Mouse (Mus musculus): ENCODE measurements around the gene Slc44a5. TPM values are rescaled to one million over a fixed set of nuclear protein-coding genes. Genes with fewer than 3 reads are reported as not detected.

Slc44a5 gene
- polyA plus RNA-seq, 1 experiment = 0.11 TPM

DNA sequence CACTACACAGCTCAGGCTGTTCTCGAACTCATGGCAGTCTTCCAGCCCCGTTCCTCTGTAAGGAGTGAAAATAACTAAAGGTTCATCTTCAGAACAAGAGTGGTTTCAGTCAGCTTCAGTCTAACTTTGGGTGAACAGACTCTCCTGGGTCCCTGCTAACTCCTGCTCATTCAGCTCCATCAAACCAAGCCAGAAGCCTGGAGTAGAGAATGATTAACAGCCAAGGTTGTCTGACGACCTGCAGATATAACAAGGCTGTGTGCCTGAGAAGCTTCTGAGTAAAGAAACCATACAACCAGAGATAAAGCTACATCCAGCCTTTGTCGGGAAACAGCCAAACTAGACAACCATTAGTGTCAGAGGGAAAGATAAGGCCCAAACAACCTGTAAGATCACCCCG lies 5.8 kb upstream of the Slc44a5 start:
- Histone ChIP-seq H3K4me1 (ENCODE audit: control insufficient read depth, insufficient read depth, insufficient read length) (no peaks in the 10 kb centered on the region), H3K27ac (ENCODE audit: insufficient read depth, low read length) (no peak overlapping the region), H3K27me3 (ENCODE audit: control insufficient read depth, insufficient read depth, low read length) (no peaks in the 10 kb centered on the region), H3K36me3 (ENCODE audit: control insufficient read depth, insufficient read depth, low read length) (no peaks in the 10 kb centered on the region), H3K4me3 (ENCODE audit: extremely low read depth, insufficient read depth, insufficient read length) (no peak overlapping the region)
- TF ChIP-seq CTCF (IDR thresholded peaks at IDR 0.05; ENCODE audit: extremely low read depth, insufficient read depth, insufficient read length, insufficient replicate concordance) (no peak), POLR2A (IDR thresholded peaks at IDR 0.05; ENCODE audit: low read depth, low read length) (no peak)
- no peak for DNase-seq (ENCODE audit: low read depth in 1 of 2, low spot score in 2 of 2)
- 83% methylated on average over 5 of the region's 5 CpGs for WGBS

DNA sequence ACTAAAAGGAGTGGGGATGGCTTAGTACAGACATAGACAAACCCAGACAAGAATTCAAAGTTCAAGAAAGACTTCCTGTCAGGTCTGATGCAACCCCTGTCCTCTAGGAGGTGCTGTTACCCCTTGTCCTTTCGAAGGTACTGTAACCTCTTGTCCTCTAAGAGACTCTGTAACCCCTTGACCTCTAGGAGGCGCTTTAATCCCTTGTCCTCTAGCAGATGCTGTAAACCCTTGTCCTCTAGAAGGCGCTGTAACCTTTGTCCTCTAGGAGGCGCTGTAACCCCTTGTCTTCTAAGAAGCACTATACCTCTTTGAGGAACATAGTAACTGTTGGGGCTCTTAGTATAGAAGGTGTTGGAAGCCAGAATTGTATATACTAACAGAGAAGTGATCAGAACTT lies 4.7 kb upstream of the Slc44a5 start:
- no peak overlapping the region for H3K4me3 ChIP-seq (ENCODE audit: extremely low read depth, insufficient read depth, insufficient read length)
- no peak overlapping the region for H3K27ac ChIP-seq (ENCODE audit: insufficient read depth, low read length)
- peak in 1 of 2 experiments; percentile 23 for DNase-seq (ENCODE audit: low read depth in 1 of 2, low spot score in 2 of 2)
- peaks cover 9% of the 10 kb centered on the region for H3K27me3 ChIP-seq (ENCODE audit: control insufficient read depth, insufficient read depth, low read length)
- no peak for TF ChIP-seq POLR2A (IDR thresholded peaks at IDR 0.05; ENCODE audit: low read depth, low read length)
- TF ChIP-seq CTCF (IDR thresholded peaks at IDR 0.05; ENCODE audit: extremely low read depth, insufficient read depth, insufficient read length, insufficient replicate concordance) = no peak
- no peaks in the 10 kb centered on the region for H3K4me1 ChIP-seq (ENCODE audit: control insufficient read depth, insufficient read depth, insufficient read length)
- H3K36me3 ChIP-seq (ENCODE audit: control insufficient read depth, insufficient read depth, low read length) = no peaks in the 10 kb centered on the region
- 70% methylated on average over 4 of the region's 4 CpGs for WGBS

DNA sequence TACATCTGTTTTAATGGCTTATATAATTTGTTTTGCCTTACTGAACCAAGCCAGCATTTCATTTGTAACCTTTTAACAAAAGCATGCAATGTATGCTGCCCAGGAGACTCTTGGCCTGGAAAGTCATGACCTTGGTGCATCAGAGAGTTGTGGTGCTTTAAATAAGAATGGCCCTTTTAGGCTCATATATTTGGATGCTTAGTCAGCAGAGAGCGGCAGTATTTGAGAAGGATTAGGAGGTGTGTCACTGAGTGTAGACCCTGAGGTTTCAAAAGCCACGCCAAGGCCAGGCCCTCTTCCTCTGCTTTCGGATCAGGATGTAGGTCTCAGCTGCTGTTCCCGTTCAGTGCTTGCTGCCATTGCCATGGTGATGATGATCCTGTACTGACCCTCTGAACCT lies 3.8 kb upstream of the Slc44a5 start:
- Histone ChIP-seq H3K4me1 (ENCODE audit: control insufficient read depth, insufficient read depth, insufficient read length) (no peaks in the 10 kb centered on the region), H3K27me3 (ENCODE audit: control insufficient read depth, insufficient read depth, low read length) (peaks cover 13% of the 10 kb centered on the region), H3K27ac (ENCODE audit: insufficient read depth, low read length) (no peak overlapping the region), H3K36me3 (ENCODE audit: control insufficient read depth, insufficient read depth, low read length) (no peaks in the 10 kb centered on the region), H3K4me3 (ENCODE audit: extremely low read depth, insufficient read depth, insufficient read length) (no peak overlapping the region)
- DNase-seq (ENCODE audit: low read depth in 1 of 2, low spot score in 2 of 2) = no peak
- WGBS = 87% methylated on average over 4 of the region's 4 CpGs
- TF ChIP-seq POLR2A (IDR thresholded peaks at IDR 0.05; ENCODE audit: low read depth, low read length) (no peak), CTCF (IDR thresholded peaks at IDR 0.05; ENCODE audit: extremely low read depth, insufficient read depth, insufficient read length, insufficient replicate concordance) (no peak)

DNA sequence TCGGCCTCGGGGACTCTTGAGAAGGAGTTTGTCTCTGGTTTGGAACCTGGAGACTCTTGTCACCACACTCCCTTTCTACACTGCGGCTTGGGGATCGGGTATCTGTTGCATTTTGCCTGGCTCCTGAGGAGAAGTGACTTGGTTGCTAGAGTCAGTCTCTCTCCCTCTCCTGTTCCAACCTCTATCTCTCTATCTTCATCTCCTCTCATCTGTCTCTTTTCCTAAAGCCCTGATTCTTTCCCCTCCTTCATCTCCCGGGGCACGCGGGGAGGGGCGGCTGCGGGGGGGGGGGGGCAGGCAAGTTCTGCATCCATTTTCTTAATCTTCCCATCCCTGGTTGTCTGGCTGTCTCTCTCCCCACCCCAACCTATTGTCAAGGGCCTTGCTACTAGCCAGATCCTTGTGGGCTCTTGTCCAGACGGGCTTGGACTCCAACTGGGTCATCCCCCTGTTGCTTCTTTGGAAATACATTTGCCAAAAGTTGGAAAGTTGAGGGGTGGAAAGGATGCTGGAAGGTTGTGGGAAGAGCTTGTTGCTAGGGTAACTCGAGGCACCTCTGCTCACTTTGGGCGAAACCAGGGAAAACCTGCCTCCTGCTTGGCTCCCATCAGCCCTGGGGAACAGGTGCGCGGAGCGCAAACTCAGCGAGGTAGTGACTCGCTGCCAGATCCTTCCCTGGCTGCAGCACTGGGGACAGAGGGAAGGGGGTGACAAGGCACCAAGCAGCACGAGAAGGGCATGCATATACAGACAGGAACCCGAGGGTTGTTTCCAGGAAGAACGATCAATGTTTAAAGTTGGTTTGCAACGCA lies 919 bp downstream of the Slc44a5 start:
- H3K27ac ChIP-seq (ENCODE audit: insufficient read depth, low read length) = no peak overlapping the region
- 16% methylated on average over 21 of the region's 21 CpGs for WGBS
- peaks cover 2% of the 10 kb centered on the region; the same call in 1 of the 2 replicates for H3K4me1 ChIP-seq (ENCODE audit: control insufficient read depth, insufficient read depth, insufficient read length)
- DNase-seq (ENCODE audit: low read depth in 1 of 2, low spot score in 2 of 2) = no peak
- H3K4me3 ChIP-seq (ENCODE audit: extremely low read depth, insufficient read depth, insufficient read length) = no peak overlapping the region
- H3K36me3 ChIP-seq (ENCODE audit: control insufficient read depth, insufficient read depth, low read length) = no peaks in the 10 kb centered on the region
- TF ChIP-seq CTCF (IDR thresholded peaks at IDR 0.05; ENCODE audit: extremely low read depth, insufficient read depth, insufficient read length, insufficient replicate concordance) = no peak
- TF ChIP-seq POLR2A (IDR thresholded peaks at IDR 0.05; ENCODE audit: low read depth, low read length) = no peak
- peaks cover 14% of the 10 kb centered on the region for H3K27me3 ChIP-seq (ENCODE audit: control insufficient read depth, insufficient read depth, low read length)

DNA sequence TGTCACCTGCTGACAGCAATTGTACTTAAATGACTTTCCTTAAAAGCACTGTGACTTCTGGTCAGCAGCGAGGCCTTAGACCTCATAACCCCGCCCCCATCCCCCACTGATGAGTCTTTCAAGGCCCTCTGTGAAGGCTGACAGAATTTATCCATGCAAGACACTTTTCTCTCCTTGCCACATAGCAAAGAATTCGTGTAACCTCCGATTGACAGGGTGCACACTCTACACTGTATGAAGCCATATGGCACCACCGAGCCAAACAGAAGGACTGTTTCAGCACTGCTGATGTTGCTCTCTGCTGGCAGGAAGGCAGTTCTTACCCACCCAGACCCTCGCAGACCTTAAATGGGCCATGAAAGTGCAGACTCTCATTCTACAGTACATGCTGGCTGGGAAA lies 1.8 kb downstream of the Slc44a5 start:
- peaks cover 14% of the 10 kb centered on the region for H3K27me3 ChIP-seq (ENCODE audit: control insufficient read depth, insufficient read depth, low read length)
- peaks cover 2% of the 10 kb centered on the region; the same call in 1 of the 2 replicates for H3K4me1 ChIP-seq (ENCODE audit: control insufficient read depth, insufficient read depth, insufficient read length)
- no peak overlapping the region for H3K4me3 ChIP-seq (ENCODE audit: extremely low read depth, insufficient read depth, insufficient read length)
- WGBS = 19% methylated on average over 6 of the region's 6 CpGs
- TF ChIP-seq CTCF (IDR thresholded peaks at IDR 0.05; ENCODE audit: extremely low read depth, insufficient read depth, insufficient read length, insufficient replicate concordance) (no peak), POLR2A (IDR thresholded peaks at IDR 0.05; ENCODE audit: low read depth, low read length) (no peak)
- no peak overlapping the region for H3K27ac ChIP-seq (ENCODE audit: insufficient read depth, low read length)
- H3K36me3 ChIP-seq (ENCODE audit: control insufficient read depth, insufficient read depth, low read length) = no peaks in the 10 kb centered on the region
- no peak for DNase-seq (ENCODE audit: low read depth in 1 of 2, low spot score in 2 of 2)

DNA sequence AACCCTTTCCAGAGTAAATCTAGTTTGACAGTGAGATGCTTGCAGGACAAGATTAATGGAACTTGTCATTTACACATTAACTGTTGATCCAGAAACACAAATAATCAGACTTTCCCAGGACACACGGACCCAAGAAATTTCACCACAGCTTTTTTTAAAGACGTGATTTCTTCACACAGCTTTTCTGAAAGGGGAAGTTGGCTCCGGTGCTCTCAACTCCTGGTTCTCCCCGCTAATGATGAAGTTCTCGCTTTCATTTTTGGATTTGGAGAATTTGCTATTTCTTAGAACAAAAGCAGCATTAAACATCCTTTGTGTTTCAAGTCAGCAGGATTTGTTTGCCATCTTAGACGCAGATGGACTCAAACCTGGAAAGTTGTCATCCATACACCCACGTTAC lies 2.6 kb downstream of the Slc44a5 start:
- Histone ChIP-seq H3K27ac (ENCODE audit: insufficient read depth, low read length) (no peak overlapping the region), H3K27me3 (ENCODE audit: control insufficient read depth, insufficient read depth, low read length) (peaks cover 14% of the 10 kb centered on the region), H3K4me3 (ENCODE audit: extremely low read depth, insufficient read depth, insufficient read length) (no peak overlapping the region), H3K4me1 (ENCODE audit: control insufficient read depth, insufficient read depth, insufficient read length) (peaks cover 2% of the 10 kb centered on the region; the same call in 1 of the 2 replicates), H3K36me3 (ENCODE audit: control insufficient read depth, insufficient read depth, low read length) (no peaks in the 10 kb centered on the region)
- WGBS = 28% methylated on average over 7 of the region's 7 CpGs
- no peak for DNase-seq (ENCODE audit: low read depth in 1 of 2, low spot score in 2 of 2)
- TF ChIP-seq POLR2A (IDR thresholded peaks at IDR 0.05; ENCODE audit: low read depth, low read length) (no peak), CTCF (IDR thresholded peaks at IDR 0.05; ENCODE audit: extremely low read depth, insufficient read depth, insufficient read length, insufficient replicate concordance) (no peak)

DNA sequence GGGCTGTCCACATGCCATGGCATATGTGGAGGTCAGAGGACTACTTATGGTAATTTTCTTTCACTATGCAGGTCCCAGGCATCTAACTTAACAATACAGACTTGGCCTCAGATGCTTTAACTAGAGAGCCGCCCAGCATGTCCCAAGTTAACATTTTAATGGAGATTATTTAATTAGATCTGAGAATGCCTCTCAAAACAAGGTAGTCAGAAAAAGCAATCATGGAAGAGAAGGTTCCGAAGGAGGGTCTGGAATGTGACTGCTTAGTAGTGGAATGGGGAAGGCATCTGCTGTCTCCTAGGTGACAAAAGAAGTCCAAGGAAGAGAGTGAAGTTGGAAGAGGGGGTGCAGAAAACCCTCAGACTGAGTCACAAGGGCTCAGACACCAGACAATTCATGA lies 7.4 kb downstream of the Slc44a5 start:
- DNase-seq (ENCODE audit: low read depth in 1 of 2, low spot score in 2 of 2) = no peak

More for the DNA sequence above, 7.4 kb downstream of the Slc44a5 start:
- Histone ChIP-seq H3K27me3 (ENCODE audit: control insufficient read depth, insufficient read depth, low read length) (no peaks in the 10 kb centered on the region), H3K4me3 (ENCODE audit: extremely low read depth, insufficient read depth, insufficient read length) (no peak overlapping the region), H3K4me1 (ENCODE audit: control insufficient read depth, insufficient read depth, insufficient read length) (no peaks in the 10 kb centered on the region), H3K36me3 (ENCODE audit: control insufficient read depth, insufficient read depth, low read length) (no peaks in the 10 kb centered on the region), H3K27ac (ENCODE audit: insufficient read depth, low read length) (no peak overlapping the region)
- no peak for TF ChIP-seq CTCF (IDR thresholded peaks at IDR 0.05; ENCODE audit: extremely low read depth, insufficient read depth, insufficient read length, insufficient replicate concordance)
- no peak for TF ChIP-seq POLR2A (IDR thresholded peaks at IDR 0.05; ENCODE audit: low read depth, low read length)
- WGBS = 83% methylated on average over 2 of the region's 2 CpGs

Measured in spleen, adult 2 months (tissue).